Mouse (Mus musculus) intestine, postnatal 0 days (tissue): ENCODE data around the gene Abcf1. TPM values are rescaled to one million over a fixed set of nuclear protein-coding genes. Genes with fewer than 3 reads are reported as not detected.

Experiments
- ATAC-seq: fragments of 200-750 bp; cut with Nextera tagmentation; 2 replicates; pipeline ENCODE4 v1.8.0; 2017; ENCODE audit warnings: mild to moderate bottlenecking, moderate TSS enrichment, moderate library complexity
- H3K27ac ChIP-seq: fragments of 300-500 bp; sonication (generic); 2 replicates; pipeline ENCODE4 v1.5.1; 2014; ENCODE audit warnings: mild to moderate bottlenecking, low read depth, low read length, moderate library complexity
- H3K27me3 ChIP-seq: fragments of 300-500 bp; sonication (generic); replicated peaks from 2 replicates; pipeline ENCODE4 v1.6.1; 2014; ENCODE audit warnings: low read length, mixed read lengths; ENCODE audit not compliant: control insufficient read depth, insufficient read depth
- H3K36me3 ChIP-seq: fragments of 300-500 bp; sonication (generic); 2 replicates; pipeline ENCODE4 v1.6.1; 2014; ENCODE audit warnings: mild to moderate bottlenecking, moderate library complexity; ENCODE audit not compliant: control insufficient read depth, insufficient read depth
- H3K4me1 ChIP-seq: fragments of 300-500 bp; sonication (generic); replicated peaks from 2 replicates; pipeline ENCODE4 v1.6.1; 2014; ENCODE audit warnings: antibody characterized with exemption, low read length, mixed read lengths; ENCODE audit not compliant: control insufficient read depth, insufficient read depth
- H3K4me2 ChIP-seq: fragments of 300-500 bp; sonication (generic); replicated peaks from 2 replicates; pipeline ENCODE4 v1.6.1; 2014; ENCODE audit warnings: low read depth, mild to moderate bottlenecking, moderate library complexity
- H3K4me3 ChIP-seq: fragments of 300-500 bp; sonication (generic); 2 replicates; pipeline ENCODE4 v1.5.1; 2014; ENCODE audit warnings: low read depth, low read length
- H3K9ac ChIP-seq: fragments of 300-500 bp; sonication (generic); 2 replicates; pipeline ENCODE4 v1.6.1; 2014; ENCODE audit warnings: mild to moderate bottlenecking, low read depth, low read length
- H3K9me3 ChIP-seq: fragments of 300-500 bp; sonication (generic); 2 replicates; pipeline ENCODE4 v1.6.1; 2016; ENCODE audit warnings: mixed run types; ENCODE audit not compliant: control insufficient read depth
- CTCF ChIP-seq: sonication (generic); IDR thresholded peaks from 2 replicates; pipeline ENCODE4 v1.5.1; 2016; ENCODE audit warnings: low read depth, mild to moderate bottlenecking, control low read depth, antibody characterized with exemption, moderate library complexity
- WGBS: fragments of 180-500 bp; shearing (Covaris S2); extraction: QIAGEN DNeasy Blood & Tissue Kit; methylation state at CpG from one replicate; pipeline ENCODE4 v1.1.7; 2014; 5-methylcytosine and 5-hydroxymethylcytosine counted together
- polyA plus RNA-seq: library from polyadenylated mRNA; unstranded; fragments of >200 nt; fragmentation: Nextera tagmentation; extraction: Ambion mirVana; gene quantifications from 2 replicates; pipeline ENCODE4 v1.2.1, GENCODE M21; 2015

Gene Abcf1
- polyA plus RNA-seq, 1 experiment from 2014 or later = 84.1 TPM

GRCm38 (mm10) chr17:36001966-36002365 is 32.4 kb upstream of the Abcf1 start:
- no peaks in the 10 kb centered on the region for H3K9me3 ChIP-seq
- ATAC-seq = no peak
- 98% methylated on average over 6 of the region's 6 CpGs for WGBS

GRCm38 (mm10) chr17:36001121-36001897 is 31.7 kb upstream of the Abcf1 start:
- no peak overlapping the region for H3K4me3 ChIP-seq
- H3K27ac ChIP-seq = no peak overlapping the region
- no peaks in the 10 kb centered on the region for H3K36me3 ChIP-seq
- no peaks in the 10 kb centered on the region for H3K9me3 ChIP-seq
- TF ChIP-seq CTCF = no peak
- no peak overlapping the region for H3K4me2 ChIP-seq
- no peak for ATAC-seq
- H3K27me3 ChIP-seq = no peaks in the 10 kb centered on the region
- peaks cover 8% of the 10 kb centered on the region for H3K4me1 ChIP-seq
- WGBS = 86% methylated on average over 12 of the region's 12 CpGs
- no peak overlapping the region for H3K9ac ChIP-seq

More at GRCm38 (mm10) chr17:36001966-36002365, 32.4 kb upstream of the Abcf1 start:
- no peak overlapping the region for H3K4me3 ChIP-seq
- TF ChIP-seq CTCF = no peak
- no peak overlapping the region for H3K9ac ChIP-seq
- H3K27ac ChIP-seq = no peak overlapping the region
- peaks cover 8% of the 10 kb centered on the region for H3K4me1 ChIP-seq
- no peak overlapping the region for H3K4me2 ChIP-seq
- H3K27me3 ChIP-seq = no peaks in the 10 kb centered on the region
- no peaks in the 10 kb centered on the region for H3K36me3 ChIP-seq

- Histone ChIP-seq H3K9me3 (no peaks in the 10 kb centered on the region), H3K4me1 (peaks cover 8% of the 10 kb centered on the region), H3K36me3 (no peaks in the 10 kb centered on the region), H3K27ac (no peak overlapping the region), H3K4me2 (no peak overlapping the region), H3K4me3 (no peak overlapping the region), H3K27me3 (no peaks in the 10 kb centered on the region), H3K9ac (no peak overlapping the region)
- TF ChIP-seq CTCF = no peak
- no peak for ATAC-seq
- WGBS = 46% methylated on average over 4 of the region's 4 CpGs
Observed at GRCm38 (mm10) chr17:36000349-36000748, 30.8 kb upstream of the Abcf1 start.

GRCm38 (mm10) chr17:35999356-35999755 is 29.8 kb upstream of the Abcf1 start:
- no peak overlapping the region for H3K4me2 ChIP-seq
- 84% methylated on average over 7 of the region's 7 CpGs for WGBS
- no peak for TF ChIP-seq CTCF

GRCm38 (mm10) chr17:35998545-35999305 is 29.2 kb upstream of the Abcf1 start:
- no peak for ATAC-seq
- Histone ChIP-seq H3K9ac (no peak overlapping the region), H3K27ac (no peak overlapping the region), H3K4me3 (no peak overlapping the region), H3K4me2 (no peak overlapping the region), H3K27me3 (no peaks in the 10 kb centered on the region), H3K36me3 (no peaks in the 10 kb centered on the region), H3K9me3 (no peaks in the 10 kb centered on the region), H3K4me1 (peaks cover 8% of the 10 kb centered on the region)
- WGBS = 78% methylated on average over 6 of the region's 6 CpGs
- TF ChIP-seq CTCF = no peak

More at GRCm38 (mm10) chr17:35999356-35999755, 29.8 kb upstream of the Abcf1 start:
- Histone ChIP-seq H3K27me3 (no peaks in the 10 kb centered on the region), H3K9me3 (no peaks in the 10 kb centered on the region), H3K36me3 (no peaks in the 10 kb centered on the region), H3K4me1 (peaks cover 8% of the 10 kb centered on the region), H3K27ac (no peak overlapping the region), H3K9ac (no peak overlapping the region), H3K4me3 (no peak overlapping the region)
- ATAC-seq = no peak

- peaks cover 8% of the 10 kb centered on the region for H3K4me1 ChIP-seq
- WGBS = 48% methylated on average over 12 of the region's 12 CpGs
- H3K27ac ChIP-seq = no peak overlapping the region
- TF ChIP-seq CTCF = no peak
- no peaks in the 10 kb centered on the region for H3K27me3 ChIP-seq
- 0 out of 2 replicates have a peak overlapping the region, but pooled peaks have one; percentile 17 for H3K4me2 ChIP-seq
- H3K9ac ChIP-seq = no peak overlapping the region
- H3K9me3 ChIP-seq = no peaks in the 10 kb centered on the region
- H3K4me3 ChIP-seq = no peak overlapping the region
- no peaks in the 10 kb centered on the region for H3K36me3 ChIP-seq
- no peak for ATAC-seq
Observed at GRCm38 (mm10) chr17:35997713-35998510, 28.4 kb upstream of the Abcf1 start.
